Mouse (Mus musculus): Measurements from ENCODE around the gene Smpdl3b. TPM values are rescaled to one million over a fixed set of nuclear protein-coding genes. Genes with fewer than 3 reads are reported as not detected.

Gene Smpdl3b
- polyA plus RNA-seq (2015; fragmentation: Nextera tagmentation; extraction: Ambion mirVana): 1.0 and 2.3 TPM in 2 replicates

DNA sequence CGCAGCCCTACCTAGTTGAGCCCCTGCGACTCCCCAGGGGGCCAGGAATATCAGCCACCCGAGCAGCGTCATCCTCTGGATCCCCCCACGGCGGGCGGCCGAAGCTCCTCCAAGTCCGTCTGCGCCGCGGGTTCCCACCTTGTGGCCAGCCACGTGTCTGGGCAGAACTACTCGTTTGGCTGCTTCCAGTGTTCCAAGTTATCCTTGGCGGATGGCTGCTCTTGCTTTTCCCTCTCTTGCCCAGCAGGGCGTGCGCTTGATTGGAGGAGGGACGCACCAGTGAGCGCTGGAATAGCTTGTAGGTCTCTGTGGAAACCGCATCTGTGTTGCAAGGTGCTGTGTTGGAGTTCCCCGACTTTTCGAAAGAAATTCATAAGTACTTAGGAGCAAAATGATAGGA is at the start of gene Smpdl3b:
Smpdl3b (minus strand) TSS at position 279 of the 400 bp plus-strand sequence.

DNA sequence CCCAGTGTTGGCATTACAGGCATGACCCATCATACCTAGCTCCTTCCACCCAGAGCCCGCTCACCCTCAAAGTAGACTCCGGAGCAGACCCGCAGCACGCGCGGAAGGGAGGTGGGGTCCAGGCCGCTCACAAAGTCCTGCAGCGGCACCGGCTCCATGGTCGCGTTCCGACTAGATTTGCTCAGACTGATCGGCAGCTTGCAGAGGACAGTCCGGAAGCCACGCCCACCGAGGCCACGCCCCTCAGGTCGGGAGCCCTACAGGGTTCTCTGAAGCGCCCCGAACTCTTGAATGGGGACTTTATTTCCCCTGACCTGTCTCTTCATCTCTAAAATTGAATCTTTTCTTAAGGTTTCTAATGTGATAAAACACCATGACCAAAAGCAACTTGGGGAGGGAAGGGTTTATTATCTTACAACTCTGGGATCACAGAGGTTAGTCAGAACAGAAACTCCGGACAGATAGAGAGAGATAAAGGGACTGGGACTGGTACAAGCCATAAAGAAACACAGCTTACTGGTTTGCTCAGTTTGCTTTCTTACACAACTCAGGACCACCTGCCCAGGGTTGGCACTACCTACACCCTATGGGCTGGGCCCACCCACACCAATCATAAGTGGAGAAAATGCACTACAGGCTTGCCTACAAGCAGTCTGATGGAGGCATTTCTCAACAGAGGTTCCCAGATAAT is 39.3 kb upstream of the Smpdl3b start, which contains the start of gene Themis2:
Themis2 (minus strand) TSS at position 192 of the 691 bp plus-strand sequence.

DNA sequence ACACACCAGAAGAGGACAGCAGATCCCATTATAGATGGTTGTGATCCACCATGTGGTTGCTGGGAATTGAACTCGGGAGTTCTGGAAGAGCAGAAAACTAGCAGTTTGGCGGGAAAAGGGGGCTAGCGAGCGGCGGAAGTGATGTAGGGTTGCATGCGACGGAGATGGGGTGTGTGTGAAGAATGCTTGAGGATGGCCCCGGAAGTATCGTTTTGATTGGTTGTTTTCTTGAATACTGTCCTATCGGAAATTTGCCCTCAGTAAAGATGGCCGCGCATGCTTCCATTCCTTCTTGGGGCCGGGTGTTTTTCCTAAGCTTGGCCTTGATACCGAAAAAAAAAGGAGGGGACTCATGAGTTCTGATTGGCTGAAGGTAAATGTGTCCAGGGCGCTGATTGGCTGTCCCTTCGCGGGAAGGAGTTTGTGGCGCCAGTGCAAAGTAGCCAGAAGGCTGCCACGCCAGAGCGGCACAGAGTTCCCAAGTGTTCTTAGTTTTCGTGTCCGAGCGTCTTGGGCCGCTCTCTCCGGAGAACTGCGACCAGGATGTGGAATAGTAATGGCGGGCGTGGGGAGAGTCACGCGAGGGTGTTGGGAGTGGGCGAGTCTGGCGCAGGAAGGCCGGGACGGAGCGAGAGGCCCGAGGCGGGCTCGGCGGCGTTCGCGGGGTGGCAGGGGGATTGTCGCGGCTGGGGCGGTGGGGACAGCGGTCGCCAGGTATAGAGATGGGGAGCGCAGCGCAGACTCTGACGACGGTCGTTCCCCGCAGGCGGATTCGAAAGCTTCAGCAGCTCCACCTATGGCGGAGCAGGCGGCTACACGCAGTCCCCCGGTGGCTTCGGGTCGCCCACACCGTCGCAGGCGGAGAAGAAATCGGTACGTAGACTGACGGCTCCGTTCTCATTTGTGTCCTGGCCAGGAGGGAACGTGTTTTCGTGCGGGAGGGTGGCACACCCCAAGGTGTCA is 11.1 kb upstream of the Smpdl3b start, which contains the start of gene Rpa2:
Rpa2 (plus strand) TSS at position 419 of the 963 bp plus-strand sequence.

GRCm38 (mm10) chr4:132732148-132732684 is 24.8 kb downstream of the Smpdl3b start, which contains the start of gene Xkr8:
Gene Xkr8, minus strand, starts transcription at chr4:132732546.

Other genes with a start within 250 kb of the Smpdl3b start
- gene Sesn2, start 246.8 kb downstream of the Smpdl3b start, polyA plus RNA-seq (2015; fragmentation: Nextera tagmentation; extraction: Ambion mirVana): 4.5 and 9.3 TPM in 2 replicates
- gene Atpif1, start 223.6 kb downstream of the Smpdl3b start, polyA plus RNA-seq (2015; fragmentation: Nextera tagmentation; extraction: Ambion mirVana): 1,952 and 2,960 TPM in 2 replicates
- gene Dnajc8, start 221.7 kb downstream of the Smpdl3b start, polyA plus RNA-seq (2015; fragmentation: Nextera tagmentation; extraction: Ambion mirVana): 155 and 181 TPM in 2 replicates
- gene Ptafr, start 193.2 kb downstream of the Smpdl3b start, polyA plus RNA-seq (2015; fragmentation: Nextera tagmentation; extraction: Ambion mirVana): 3.0 and 3.2 TPM in 2 replicates
- 6.4 and 12.1 TPM in 2 replicates for gene Eya3, start 118.3 kb downstream of the Smpdl3b start, polyA plus RNA-seq (2015; fragmentation: Nextera tagmentation; extraction: Ambion mirVana)
- 3.8 and 5.4 TPM in 2 replicates for gene Xkr8, start 24.7 kb downstream of the Smpdl3b start, polyA plus RNA-seq (2015; fragmentation: Nextera tagmentation; extraction: Ambion mirVana)
- gene Rpa2, start 11.1 kb upstream of the Smpdl3b start, polyA plus RNA-seq (2015; fragmentation: Nextera tagmentation; extraction: Ambion mirVana): 40.2 and 57.8 TPM in 2 replicates
- gene Themis2, start 39.1 kb upstream of the Smpdl3b start, polyA plus RNA-seq (2015; fragmentation: Nextera tagmentation; extraction: Ambion mirVana): 1.1 and 1.8 TPM in 2 replicates
- 30.8 and 41.0 TPM in 2 replicates for gene Ppp1r8, start 85.9 kb upstream of the Smpdl3b start, polyA plus RNA-seq (2015; fragmentation: Nextera tagmentation; extraction: Ambion mirVana)
- 52.2 and 55.8 TPM in 2 replicates for gene Stx12, start 127.3 kb upstream of the Smpdl3b start, polyA plus RNA-seq (2015; fragmentation: Nextera tagmentation; extraction: Ambion mirVana)
- 30.0 and 31.9 TPM in 2 replicates for gene Fam76a, start 165.3 kb upstream of the Smpdl3b start, polyA plus RNA-seq (2015; fragmentation: Nextera tagmentation; extraction: Ambion mirVana)
- 0.57 and 0.76 TPM in 2 replicates for gene Fgr, start 216.8 kb upstream of the Smpdl3b start, polyA plus RNA-seq (2015; fragmentation: Nextera tagmentation; extraction: Ambion mirVana)

All from adrenal gland, postnatal 0 days (tissue).